Mouse (Mus musculus) intestine, embryonic 15.5 days (tissue): ENCODE data around the gene Zfp146. TPM values are rescaled to one million over a fixed set of nuclear protein-coding genes. Genes with fewer than 3 reads are reported as not detected.
A peak's percentile ranks its signal among the peaks of the same experiment; 100 is the strongest.
"Not testable (repeated sequence)": the region's sequence is repeated elsewhere in the genome, so short reads cannot be mapped to it uniquely, and the experiment has no call there.

Experiments used
- ATAC-seq: fragments of 200-750 bp; cut with Nextera tagmentation; 2 replicates; pipeline ENCODE4 v1.8.0; 2017; ENCODE audit warnings: moderate TSS enrichment, moderate library complexity
- H3K27ac ChIP-seq: fragments of 300-500 bp; sonication (generic); 2 replicates; pipeline ENCODE4 v1.5.1; 2015; ENCODE audit warnings: mild to moderate bottlenecking, inconsistent platforms
- H3K27me3 ChIP-seq: fragments of 300-500 bp; sonication (generic); replicated peaks from 2 replicates; pipeline ENCODE4 v1.6.1; 2015; ENCODE audit warnings: inconsistent platforms
- H3K36me3 ChIP-seq: fragments of 300-500 bp; sonication (generic); 2 replicates; pipeline ENCODE4 v1.6.1; 2015; ENCODE audit warnings: inconsistent platforms
- H3K4me1 ChIP-seq: fragments of 300-500 bp; sonication (generic); replicated peaks from 2 replicates; pipeline ENCODE4 v1.6.1; 2015; ENCODE audit warnings: inconsistent platforms
- H3K4me2 ChIP-seq: fragments of 300-500 bp; sonication (generic); replicated peaks from 2 replicates; pipeline ENCODE4 v1.6.1; 2015; ENCODE audit warnings: mild to moderate bottlenecking, inconsistent platforms
- H3K4me3 ChIP-seq: fragments of 300-500 bp; sonication (generic); replicated peaks from 2 replicates; pipeline ENCODE4 v1.5.1; 2015; ENCODE audit warnings: inconsistent platforms
- H3K9ac ChIP-seq: fragments of 300-500 bp; sonication (generic); 2 replicates; pipeline ENCODE4 v1.6.1; 2015; ENCODE audit warnings: inconsistent platforms
- H3K9me3 ChIP-seq: fragments of 300-500 bp; sonication (generic); 2 replicates; pipeline ENCODE4 v1.6.1; 2016; ENCODE audit warnings: inconsistent platforms
- WGBS: fragments of 180-500 bp; shearing (Covaris S2); methylation state at CpG from one replicate; pipeline ENCODE4 v1.1.7; 2015; 5-methylcytosine and 5-hydroxymethylcytosine counted together
- polyA plus RNA-seq: library from polyadenylated mRNA; unstranded; fragments of >200 nt; fragmentation: Nextera tagmentation; extraction: Ambion mirVana; gene quantifications from 2 replicates; pipeline ENCODE4 v1.2.1, GENCODE M21; 2015

Zfp146 gene
- polyA plus RNA-seq, 1 experiment from 2014 or later, result 13.6 TPM

DNA sequence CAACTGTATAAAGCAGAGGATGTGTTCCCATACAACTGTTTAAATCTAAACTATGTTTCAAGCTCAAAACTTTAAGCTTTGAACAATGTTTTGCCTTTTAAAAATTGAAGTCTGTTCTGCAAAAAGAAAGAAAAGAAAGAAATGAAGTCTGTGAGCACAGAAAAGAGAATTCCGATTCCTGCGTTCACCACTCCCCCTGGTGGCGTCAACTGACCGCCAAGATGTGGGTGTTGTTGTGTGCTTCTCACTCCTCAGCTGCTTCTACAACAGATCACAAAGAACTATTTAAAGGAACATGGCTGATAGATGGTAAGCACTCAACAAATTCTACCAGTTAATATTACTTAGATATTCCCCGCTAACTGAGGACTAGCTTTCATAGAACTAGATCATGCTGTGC is 6.4 kb downstream of the Zfp146 start:
- peaks cover 74% of the 10 kb centered on the region for H3K36me3 ChIP-seq
- no peak overlapping the region for H3K9ac ChIP-seq
- ATAC-seq, result no peak
- H3K4me1 ChIP-seq, result no peaks in the 10 kb centered on the region
- peaks cover 22% of the 10 kb centered on the region for H3K9me3 ChIP-seq
- no peak overlapping the region for H3K4me3 ChIP-seq
- no peaks in the 10 kb centered on the region for H3K27me3 ChIP-seq
- no peak overlapping the region for H3K4me2 ChIP-seq
- 99% methylated on average over 5 of the region's 5 CpGs for WGBS
- no peak overlapping the region for H3K27ac ChIP-seq

GRCm38 (mm10) chr7:30155507-30155906 is 14.0 kb downstream of the Zfp146 start:
- Histone ChIP-seq H3K27ac (no peak overlapping the region), H3K4me3 (no peak overlapping the region), H3K27me3 (no peaks in the 10 kb centered on the region), H3K9me3 (peaks cover 26% of the 10 kb centered on the region), H3K4me2 (no peak overlapping the region), H3K36me3 (peaks cover 47% of the 10 kb centered on the region), H3K9ac (no peak overlapping the region), H3K4me1 (no peaks in the 10 kb centered on the region)
- WGBS, result 97% methylated on average over 3 of the region's 3 CpGs
- ATAC-seq, result no peak

DNA sequence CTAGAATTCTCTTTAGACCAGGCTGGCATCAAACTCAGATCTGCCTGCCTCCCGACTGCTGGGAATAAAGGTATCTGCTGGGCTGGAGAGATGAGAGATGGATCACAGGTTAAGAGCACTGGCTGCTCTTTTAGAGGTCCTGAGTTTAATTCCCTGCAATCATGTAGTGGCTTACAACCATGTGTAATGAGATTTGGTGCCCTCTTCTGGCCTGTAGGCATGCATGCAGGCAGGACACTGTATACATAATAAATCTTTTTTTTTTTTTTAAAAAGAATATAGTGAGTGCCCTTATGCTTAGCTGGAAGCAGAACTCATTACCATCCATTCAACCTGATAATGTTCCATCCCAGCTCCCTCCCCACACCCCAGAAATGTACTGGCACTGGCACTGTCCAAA is 15.5 kb downstream of the Zfp146 start:
- no peak for ATAC-seq
- WGBS, result 94% methylated on average over 1 of the region's 1 CpGs
- Histone ChIP-seq H3K36me3 (peaks cover 35% of the 10 kb centered on the region), H3K4me1 (no peaks in the 10 kb centered on the region), H3K9me3 (peaks cover 33% of the 10 kb centered on the region), H3K27ac (no peak overlapping the region), H3K4me2 (no peak overlapping the region), H3K4me3 (no peak overlapping the region), H3K9ac (no peak overlapping the region), H3K27me3 (no peaks in the 10 kb centered on the region)

DNA sequence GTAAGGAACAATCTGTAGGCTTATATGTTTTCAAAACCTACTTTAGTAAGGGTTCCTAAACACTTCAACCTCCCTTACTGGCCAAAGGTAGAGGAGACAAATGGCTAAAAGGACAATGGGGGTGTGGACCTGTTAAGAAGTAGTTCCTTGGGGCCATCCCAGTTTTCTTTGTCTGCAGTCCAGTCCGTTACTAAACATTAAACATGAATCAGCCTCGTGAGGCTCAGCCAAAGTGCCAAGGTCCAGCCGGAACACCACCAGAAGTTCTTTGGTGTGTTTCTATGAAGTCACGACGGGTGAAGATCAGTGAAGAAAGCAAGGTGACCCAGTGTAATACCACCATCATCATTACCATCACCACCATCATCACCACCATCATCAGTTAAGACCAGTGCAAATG is 22.5 kb downstream of the Zfp146 start:
- Histone ChIP-seq H3K27ac (no peak overlapping the region), H3K4me2 (no peak overlapping the region), H3K9me3 (peaks cover 16% of the 10 kb centered on the region), H3K36me3 (peaks cover 15% of the 10 kb centered on the region), H3K9ac (no peak overlapping the region), H3K4me3 (no peak overlapping the region), H3K27me3 (no peaks in the 10 kb centered on the region), H3K4me1 (no peaks in the 10 kb centered on the region)
- WGBS, result 93% methylated on average over 5 of the region's 5 CpGs
- no peak for ATAC-seq

- 3% methylated on average over 35 of the region's 35 CpGs for WGBS
- H3K36me3 ChIP-seq, result peaks cover 14% of the 10 kb centered on the region; the same call in 1 of the 2 replicates
- H3K4me2 ChIP-seq, result peak overlapping the region; percentile 67
Observed at GRCm38 (mm10) chr7:30143555-30144209, 25.9 kb downstream of the Zfp146 start.

DNA sequence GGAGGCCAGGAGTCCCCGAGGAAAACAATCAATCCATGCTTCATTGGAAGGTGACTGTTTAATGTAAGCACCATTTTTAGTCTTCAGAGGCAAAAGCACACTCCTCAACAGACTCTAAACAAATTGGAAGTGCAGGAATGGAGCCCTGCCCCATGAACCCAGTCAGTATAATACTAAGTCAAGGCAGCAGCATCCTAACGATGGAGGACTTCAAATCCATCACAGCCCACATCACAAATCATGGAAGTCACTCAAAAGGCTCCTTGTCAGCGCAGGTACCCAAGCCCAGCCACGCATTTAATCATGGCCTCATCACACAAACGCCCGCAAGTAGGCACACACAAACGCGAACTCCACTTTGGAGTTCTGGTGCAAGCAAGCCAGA is 26.4 kb downstream of the Zfp146 start:
- WGBS, result 13% methylated on average over 8 of the region's 8 CpGs
- ATAC-seq, result peak; percentile 29
- H3K4me1 ChIP-seq, result no peaks in the 10 kb centered on the region
- no peaks in the 10 kb centered on the region for H3K27me3 ChIP-seq
- H3K9ac ChIP-seq, result peak overlapping the region; percentile 59; the same call in 1 of the 2 replicates
- peak overlapping the region; percentile 67 for H3K4me2 ChIP-seq
- H3K27ac ChIP-seq, result peak overlapping the region; percentile 73; the same call in 1 of the 2 replicates
- peak overlapping the region; percentile 51 for H3K4me3 ChIP-seq
- peaks cover 11% of the 10 kb centered on the region; the same call in 1 of the 2 replicates for H3K36me3 ChIP-seq
- H3K9me3 ChIP-seq, result no peaks in the 10 kb centered on the region

More at GRCm38 (mm10) chr7:30143555-30144209, 25.9 kb downstream of the Zfp146 start:
- Histone ChIP-seq H3K9me3 (no peaks in the 10 kb centered on the region), H3K27ac (peak overlapping the region; percentile 73), H3K27me3 (no peaks in the 10 kb centered on the region), H3K9ac (peak overlapping the region; percentile 59), H3K4me1 (no peaks in the 10 kb centered on the region), H3K4me3 (peak overlapping the region; percentile 51)
- peak; percentile 96 for ATAC-seq

GRCm38 (mm10) chr7:30136826-30137225 is 32.7 kb downstream of the Zfp146 start:
- Histone ChIP-seq H3K4me3 (no peak overlapping the region), H3K27me3 (no peaks in the 10 kb centered on the region), H3K36me3 (peaks cover 21% of the 10 kb centered on the region), H3K9ac (no peak overlapping the region), H3K4me1 (0 out of 2 replicates have a peak, but pooled peaks cover 3% of the 10 kb centered on the region), H3K4me2 (no peak overlapping the region), H3K27ac (no peak overlapping the region), H3K9me3 (no peaks in the 10 kb centered on the region)
- ATAC-seq, result no peak
- 91% methylated on average over 10 of the region's 10 CpGs for WGBS

- 92% methylated on average over 4 of the region's 4 CpGs for WGBS
- peaks cover 16% of the 10 kb centered on the region for H3K36me3 ChIP-seq
- H3K9ac ChIP-seq, result no peak overlapping the region
- no peak overlapping the region for H3K4me3 ChIP-seq
- H3K4me1 ChIP-seq, result 0 out of 2 replicates have a peak, but pooled peaks cover 3% of the 10 kb centered on the region
- H3K4me2 ChIP-seq, result no peak overlapping the region
- no peak for ATAC-seq
- no peaks in the 10 kb centered on the region for H3K27me3 ChIP-seq
- H3K27ac ChIP-seq, result no peak overlapping the region
- no peaks in the 10 kb centered on the region for H3K9me3 ChIP-seq
Observed at GRCm38 (mm10) chr7:30132396-30132795, 37.2 kb downstream of the Zfp146 start.

DNA sequence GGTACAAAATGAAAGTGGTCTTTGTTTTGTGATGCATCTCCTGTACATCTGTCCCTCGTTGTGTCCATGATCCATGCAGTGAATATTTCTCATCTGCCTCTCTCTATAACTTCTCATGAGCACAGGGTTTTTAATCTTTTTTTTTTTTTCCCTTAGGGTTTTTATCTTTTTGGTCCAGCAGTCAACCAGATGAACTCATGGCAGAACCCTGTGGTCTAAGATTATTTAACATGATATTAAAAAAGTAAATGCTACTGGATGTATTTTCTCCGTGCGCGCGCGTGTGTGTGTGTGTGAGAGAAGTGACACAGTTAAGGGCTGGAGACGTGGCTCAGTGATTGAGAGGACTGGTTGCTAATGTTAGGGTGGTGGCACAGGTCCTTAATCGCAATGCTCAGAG is 39.6 kb downstream of the Zfp146 start:
- H3K4me3 ChIP-seq, result no peak overlapping the region
- H3K9ac ChIP-seq, result no peak overlapping the region
- no peak for ATAC-seq
- H3K27ac ChIP-seq, result no peak overlapping the region
- WGBS, result 94% methylated on average over 8 of the region's 8 CpGs
- peaks cover 16% of the 10 kb centered on the region for H3K36me3 ChIP-seq
- H3K4me1 ChIP-seq, result 0 out of 2 replicates have a peak, but pooled peaks cover 3% of the 10 kb centered on the region
- H3K9me3 ChIP-seq, result no peaks in the 10 kb centered on the region
- no peak overlapping the region for H3K4me2 ChIP-seq
- H3K27me3 ChIP-seq, result no peaks in the 10 kb centered on the region

GRCm38 (mm10) chr7:30122188-30122530 is 47.4 kb downstream of the Zfp146 start:
- peak overlapping the region; percentile 63 for H3K4me3 ChIP-seq
- H3K4me2 ChIP-seq, result peak overlapping the region; percentile 90
- H3K27ac ChIP-seq, result peak overlapping the region; percentile 46; the same call in 1 of the 2 replicates
- H3K4me1 ChIP-seq, result 0 out of 2 replicates have a peak, but pooled peaks cover 2% of the 10 kb centered on the region
- ATAC-seq, result no peak
- no peaks in the 10 kb centered on the region for H3K9me3 ChIP-seq
- whole genome bisulfite sequencing, result 4% methylated on average over 15 of the region's 15 CpGs
- no peaks in the 10 kb centered on the region for H3K36me3 ChIP-seq
- no peaks in the 10 kb centered on the region for H3K27me3 ChIP-seq
- H3K9ac ChIP-seq, result peak overlapping the region; percentile 70

- 0 out of 2 replicates have a peak, but pooled peaks cover 2% of the 10 kb centered on the region for H3K4me1 ChIP-seq
- ATAC-seq, result peak; percentile 97
- under 1% methylated on average over 60 of the region's 61 CpGs for WGBS
Observed at GRCm38 (mm10) chr7:30121308-30122187, 48.0 kb downstream of the Zfp146 start, which contains the start of gene Zfp382. Gene Zfp382, plus strand, starts transcription at chr7:30121942.

DNA sequence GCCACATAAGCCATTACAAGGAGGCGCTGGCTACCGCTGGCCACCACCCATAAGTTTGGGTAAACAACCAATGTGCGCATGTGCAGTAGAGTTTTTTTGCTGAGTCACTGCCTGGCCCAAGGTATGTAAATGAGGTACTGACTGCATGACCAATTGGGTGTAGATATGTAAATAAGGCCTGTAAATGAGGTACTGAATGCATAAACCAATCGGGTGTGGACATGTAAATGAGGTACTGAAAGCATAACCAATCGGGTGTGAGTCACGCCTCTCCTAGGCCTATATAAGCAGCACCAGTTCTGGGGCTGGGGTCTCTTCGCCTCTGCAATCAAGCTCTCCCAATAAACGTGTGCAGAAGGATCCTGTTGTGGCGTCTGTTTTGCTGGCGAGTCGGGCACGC is 51.6 kb downstream of the Zfp146 start:
- not testable (repeated sequence) for H3K36me3 ChIP-seq, H3K4me3 ChIP-seq, H3K9ac ChIP-seq, H3K27ac ChIP-seq, H3K4me1 ChIP-seq, H3K27me3 ChIP-seq, ATAC-seq, H3K9me3 ChIP-seq, H3K4me2 ChIP-seq
- WGBS, result 93% methylated on average over 12 of the region's 12 CpGs

More at GRCm38 (mm10) chr7:30121308-30122187, 48.0 kb downstream of the Zfp146 start, which contains the start of gene Zfp382:
- H3K4me2 ChIP-seq, result peak within 1 kb of the TSS; percentile 90
- peak within 1 kb of the TSS; percentile 63 for H3K4me3 ChIP-seq
- peak within 1 kb of the TSS; percentile 70 for H3K9ac ChIP-seq
- peak within 1 kb of the TSS; percentile 58 for H3K27ac ChIP-seq
- H3K36me3 ChIP-seq, result no peaks in the 10 kb centered on the region
- no peaks in the 10 kb centered on the region for H3K27me3 ChIP-seq
- H3K9me3 ChIP-seq, result no peaks in the 10 kb centered on the region
